Mouse (Mus musculus) embryonic facial prominence, embryonic 11.5 days (tissue): Measurements from ENCODE around the gene Nudt9. TPM values are rescaled to one million over a fixed set of nuclear protein-coding genes. Genes with fewer than 3 reads are reported as not detected.

Experiments used
- ATAC-seq: fragments of 200-750 bp; cut with Nextera tagmentation; replicated peaks from 2 replicates; pipeline ENCODE4 v1.8.0; 2017; ENCODE audit warnings: low read depth; ENCODE audit not compliant: insufficient number of reproducible peaks, low FRiP score, low TSS enrichment
- DNase-seq: peaks from one replicate; pipeline ENCODE4 v3.0.0-alpha.2; 2015; ENCODE audit warnings: low spot score
- H3K27ac ChIP-seq: fragments of 300-500 bp; sonication (generic); replicated peaks from 2 replicates; pipeline ENCODE4 v1.5.1; 2014; ENCODE audit warnings: mild to moderate bottlenecking, low read depth, low read length, control low read depth
- H3K27me3 ChIP-seq: fragments of 300-500 bp; sonication (generic); 2 replicates; pipeline ENCODE4 v1.6.1; 2014; ENCODE audit warnings: mild to moderate bottlenecking, low read length, moderate library complexity, mixed read lengths; ENCODE audit not compliant: control insufficient read depth, insufficient read depth
- H3K36me3 ChIP-seq: fragments of 300-500 bp; sonication (generic); replicated peaks from 2 replicates; pipeline ENCODE4 v1.6.1; 2014; ENCODE audit warnings: low read depth, mild to moderate bottlenecking, low read length, moderate library complexity, mixed read lengths; ENCODE audit not compliant: control insufficient read depth, insufficient read depth
- H3K4me1 ChIP-seq: fragments of 300-500 bp; sonication (generic); 2 replicates; pipeline ENCODE4 v1.6.1; 2014; ENCODE audit warnings: low read length, mixed read lengths; ENCODE audit not compliant: control insufficient read depth, insufficient read depth
- H3K4me2 ChIP-seq: fragments of 300-500 bp; sonication (generic); 2 replicates; pipeline ENCODE4 v1.6.1; 2014; ENCODE audit warnings: low read depth, mild to moderate bottlenecking, control low read depth, low read length, moderate library complexity
- H3K4me3 ChIP-seq: fragments of 300-500 bp; sonication (generic); 2 replicates; pipeline ENCODE4 v1.5.1; 2014; ENCODE audit warnings: low read depth, low read length, control low read depth
- H3K9ac ChIP-seq: fragments of 300-500 bp; sonication (generic); replicated peaks from 2 replicates; pipeline ENCODE4 v1.6.1; 2014; ENCODE audit warnings: mild to moderate bottlenecking, control low read depth, low read length
- H3K9me3 ChIP-seq: fragments of 300-500 bp; sonication (generic); replicated peaks from 2 replicates; pipeline ENCODE4 v1.6.1; 2016; ENCODE audit warnings: mild to moderate bottlenecking, low read length, inconsistent platforms, mixed read lengths; ENCODE audit not compliant: control insufficient read depth
- WGBS: fragments of 180-500 bp; shearing (Covaris S2); extraction: QIAGEN DNeasy Blood & Tissue Kit; methylation state at CpG from one replicate; pipeline ENCODE4 v1.1.7; 2014; 5-methylcytosine and 5-hydroxymethylcytosine counted together
- polyA plus RNA-seq: library from polyadenylated mRNA; unstranded; fragments of >200 nt; fragmentation: Nextera tagmentation; extraction: Ambion mirVana; gene quantifications from 2 replicates; pipeline ENCODE4 v1.2.1, GENCODE M21; 2014

The Nudt9 gene
- polyA plus RNA-seq, 1 experiment from 2014 or later: 66.9 TPM

- no peak for DNase-seq
- Histone ChIP-seq H3K9me3 (no peaks in the 10 kb centered on the region), H3K4me3 (no peak overlapping the region), H3K4me2 (no peak overlapping the region), H3K27ac (no peak overlapping the region), H3K9ac (no peak overlapping the region), H3K36me3 (no peaks in the 10 kb centered on the region; the same call in none of the 2 replicates), H3K4me1 (no peaks in the 10 kb centered on the region), H3K27me3 (no peaks in the 10 kb centered on the region)
- WGBS: 91% methylated on average over 9 of the region's 9 CpGs
- no peak for ATAC-seq
Measured at GRCm38 (mm10) chr5:104059628-104060027, 13.5 kb downstream of the Nudt9 start.

GRCm38 (mm10) chr5:104060429-104060828 lies 14.3 kb downstream of the Nudt9 start:
- H3K27ac ChIP-seq: no peak overlapping the region
- no peak overlapping the region for H3K4me2 ChIP-seq
- H3K9ac ChIP-seq: no peak overlapping the region
- ATAC-seq (no peak), DNase-seq (no peak)
- H3K4me3 ChIP-seq: no peak overlapping the region
- H3K36me3 ChIP-seq: no peaks in the 10 kb centered on the region; the same call in none of the 2 replicates
- WGBS: 93% methylated on average over 5 of the region's 5 CpGs
- no peaks in the 10 kb centered on the region for H3K4me1 ChIP-seq
- H3K9me3 ChIP-seq: no peaks in the 10 kb centered on the region
- H3K27me3 ChIP-seq: no peaks in the 10 kb centered on the region

- Histone ChIP-seq H3K4me2 (no peak overlapping the region), H3K9ac (no peak overlapping the region), H3K27me3 (no peaks in the 10 kb centered on the region), H3K4me1 (no peaks in the 10 kb centered on the region), H3K36me3 (no peaks in the 10 kb centered on the region; the same call in none of the 2 replicates), H3K4me3 (no peak overlapping the region), H3K27ac (no peak overlapping the region), H3K9me3 (no peaks in the 10 kb centered on the region)
- ATAC-seq: no peak
- no peak for DNase-seq
- WGBS: 79% methylated on average over 13 of the region's 13 CpGs
Measured at GRCm38 (mm10) chr5:104061936-104062772, 16.0 kb downstream of the Nudt9 start.

DNA sequence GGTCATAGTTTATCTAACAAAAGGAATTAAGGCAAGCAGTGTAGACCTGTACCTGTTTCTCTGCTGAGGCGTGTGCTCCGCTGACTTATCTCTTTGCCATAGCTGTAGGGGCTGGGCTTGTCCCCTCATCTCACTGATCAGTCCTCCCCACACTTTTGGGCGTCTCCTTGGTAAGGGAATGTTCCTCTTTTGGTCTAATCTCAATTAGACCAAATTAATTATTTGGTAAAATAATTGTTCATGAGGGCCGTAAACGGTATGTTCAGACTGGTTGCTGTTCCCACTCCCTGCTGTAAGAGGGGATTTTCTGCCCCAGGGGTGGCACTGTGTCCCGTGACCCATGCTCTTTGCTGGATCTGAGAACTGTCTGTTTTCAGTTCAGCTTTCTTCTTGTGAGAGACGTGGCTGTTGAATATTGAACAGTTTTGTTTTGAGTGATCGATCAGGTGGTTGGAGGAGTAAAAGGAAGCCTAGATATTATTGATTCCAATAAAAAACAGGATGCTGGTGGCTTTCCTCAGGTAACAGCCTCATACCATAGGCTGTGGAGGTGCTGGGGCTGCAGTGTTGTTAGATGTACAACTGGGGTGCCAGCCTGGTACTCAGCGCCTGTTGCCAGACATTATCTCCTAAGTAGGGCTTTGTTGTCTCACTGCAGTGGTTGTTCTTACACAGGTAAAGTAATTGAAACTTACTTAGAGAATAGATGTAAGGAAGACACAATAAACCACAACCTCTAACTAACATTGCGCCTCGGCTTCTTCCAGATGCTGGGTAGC lies 16.9 kb downstream of the Nudt9 start:
- H3K4me1 ChIP-seq: no peaks in the 10 kb centered on the region
- H3K4me2 ChIP-seq: no peak overlapping the region
- no peak overlapping the region for H3K4me3 ChIP-seq
- H3K9me3 ChIP-seq: no peaks in the 10 kb centered on the region
- no peak for ATAC-seq
- WGBS: 92% methylated on average over 11 of the region's 11 CpGs
- H3K36me3 ChIP-seq: no peaks in the 10 kb centered on the region; the same call in none of the 2 replicates
- no peak for DNase-seq
- no peak overlapping the region for H3K27ac ChIP-seq
- no peaks in the 10 kb centered on the region for H3K27me3 ChIP-seq
- no peak overlapping the region for H3K9ac ChIP-seq

GRCm38 (mm10) chr5:104068751-104069150 lies 22.6 kb downstream of the Nudt9 start:
- no peak overlapping the region for H3K27ac ChIP-seq
- H3K4me1 ChIP-seq: no peaks in the 10 kb centered on the region
- no peaks in the 10 kb centered on the region for H3K27me3 ChIP-seq
- H3K36me3 ChIP-seq: no peaks in the 10 kb centered on the region
- no peak overlapping the region for H3K4me2 ChIP-seq
- DNase-seq (peak; percentile 46), ATAC-seq (no peak)
- WGBS: 79% methylated on average over 7 of the region's 7 CpGs
- H3K9ac ChIP-seq: no peak overlapping the region
- H3K9me3 ChIP-seq: no peaks in the 10 kb centered on the region
- H3K4me3 ChIP-seq: no peak overlapping the region

DNA sequence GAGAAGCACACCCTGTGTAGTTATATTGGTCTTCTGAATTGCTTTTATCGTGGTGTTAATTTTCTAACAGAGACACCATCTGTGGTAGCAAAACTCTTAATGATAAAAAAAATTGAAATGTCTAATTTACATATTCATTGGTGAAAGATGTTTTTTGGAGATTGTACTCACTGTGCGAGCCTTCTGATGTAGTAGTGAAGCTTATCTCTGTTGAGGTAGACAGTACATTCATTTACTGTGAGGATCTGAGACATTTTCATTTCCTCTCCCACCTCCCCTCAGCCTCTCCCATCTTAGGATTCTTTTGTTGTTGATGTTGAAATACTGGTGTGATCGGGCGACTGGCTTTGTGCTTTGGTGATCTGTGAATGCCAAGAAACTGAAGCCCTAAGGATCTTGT lies 24.9 kb downstream of the Nudt9 start:
- Histone ChIP-seq H3K9ac (no peak overlapping the region), H3K27ac (no peak overlapping the region), H3K27me3 (no peaks in the 10 kb centered on the region), H3K4me2 (no peak overlapping the region), H3K4me3 (no peak overlapping the region), H3K9me3 (no peaks in the 10 kb centered on the region), H3K36me3 (no peaks in the 10 kb centered on the region), H3K4me1 (no peaks in the 10 kb centered on the region)
- ATAC-seq (no peak), DNase-seq (no peak)
- WGBS: 74% methylated on average over 4 of the region's 4 CpGs

- Histone ChIP-seq H3K27ac (peak overlapping the region; percentile 37), H3K9me3 (no peaks in the 10 kb centered on the region), H3K4me1 (no peaks in the 10 kb centered on the region), H3K4me3 (no peak overlapping the region), H3K9ac (no peak overlapping the region), H3K27me3 (no peaks in the 10 kb centered on the region), H3K4me2 (no peak overlapping the region; the same call in 1 of the 2 replicates), H3K36me3 (no peaks in the 10 kb centered on the region)
- ATAC-seq: peak; percentile 94
- WGBS: 9% methylated on average over 6 of the region's 8 CpGs
- DNase-seq: peak; percentile 79
Measured at GRCm38 (mm10) chr5:104072272-104072886, 26.3 kb downstream of the Nudt9 start.
